Mouse (Mus musculus) heart, postnatal 0 days (tissue): ENCODE measurements around the gene Col9a1. TPM values are rescaled to one million over a fixed set of nuclear protein-coding genes. Genes with fewer than 3 reads are reported as not detected.

ENCODE experiments used
- ATAC-seq: fragments of 200-750 bp; cut with Nextera tagmentation; 2 replicates; pipeline ENCODE4 v1.8.0; 2017; ENCODE audit warnings: low read depth, moderate number of reproducible peaks, moderate library complexity; ENCODE audit not compliant: insufficient read depth
- DNase-seq: peaks from one replicate; pipeline ENCODE4 v3.0.0-alpha.2; 2016; ENCODE audit warnings: low spot score
- H3K27ac ChIP-seq: fragments of 300-500 bp; sonication (generic); 2 replicates; pipeline ENCODE4 v1.5.1; 2014; ENCODE audit warnings: low read depth, mild to moderate bottlenecking
- H3K27me3 ChIP-seq: fragments of 300-500 bp; sonication (generic); 2 replicates; pipeline ENCODE4 v1.6.1; 2014; ENCODE audit warnings: low read length, mixed read lengths; ENCODE audit not compliant: control insufficient read depth, insufficient read depth
- H3K36me3 ChIP-seq: fragments of 300-500 bp; sonication (generic); replicated peaks from 2 replicates; pipeline ENCODE4 v1.6.1; 2014; ENCODE audit warnings: low read length, mixed read lengths; ENCODE audit not compliant: control insufficient read depth, insufficient read depth
- H3K4me1 ChIP-seq: fragments of 300-500 bp; sonication (generic); 2 replicates; pipeline ENCODE4 v1.6.1; 2014; ENCODE audit warnings: antibody characterized with exemption; ENCODE audit not compliant: control insufficient read depth, insufficient read depth
- H3K4me2 ChIP-seq: fragments of 300-500 bp; sonication (generic); 2 replicates; pipeline ENCODE4 v1.6.1; 2014; ENCODE audit warnings: low read depth, mild to moderate bottlenecking, low read length, moderate library complexity
- H3K4me3 ChIP-seq: fragments of 300-500 bp; sonication (generic); 2 replicates; pipeline ENCODE4 v1.5.1; 2014; ENCODE audit warnings: low read depth, low read length
- H3K9ac ChIP-seq: fragments of 300-500 bp; sonication (generic); replicated peaks from 2 replicates; pipeline ENCODE4 v1.6.1; 2014; ENCODE audit warnings: low read depth, low read length, mixed read lengths
- H3K9me3 ChIP-seq: fragments of 300-500 bp; sonication (generic); replicated peaks from 2 replicates; pipeline ENCODE4 v1.6.1; 2016; ENCODE audit warnings: low read length; ENCODE audit not compliant: control insufficient read depth
- CTCF ChIP-seq: IDR thresholded peaks from 2 replicates; pipeline ENCODE4 v1.5.1; 2016; ENCODE audit warnings: antibody characterized with exemption, control low read depth, low read depth
- EP300 ChIP-seq: IDR thresholded peaks from 2 replicates; pipeline ENCODE4 v1.6.1; 2016; ENCODE audit warnings: antibody characterized with exemption, low read depth
- WGBS: fragments of 180-500 bp; shearing (Covaris S2); extraction: QIAGEN DNeasy Blood & Tissue Kit; methylation state at CpG from one replicate; pipeline ENCODE4 v1.1.7; 2014; 5-methylcytosine and 5-hydroxymethylcytosine counted together
- polyA plus RNA-seq: library from polyadenylated mRNA; unstranded; fragments of >200 nt; fragmentation: Nextera tagmentation; extraction: Ambion mirVana; gene quantifications from 2 replicates; pipeline ENCODE4 v1.2.1, GENCODE M21; 2015
- total RNA-seq: library from RNA; depleted of rRNA; stranded (reverse); fragments of >200 nt; gene quantifications from 2 replicates; pipeline ENCODE4 v1.2.3, GENCODE M21; 2014; ENCODE audit warnings: low replicate concordance

The Col9a1 gene
- total and polyA plus RNA-seq, 2 experiments from 2014 or later, result 1.3 to 1.4 TPM

- H3K4me3 ChIP-seq, result no peak overlapping the region
- H3K27me3 ChIP-seq, result no peaks in the 10 kb centered on the region
- H3K27ac ChIP-seq, result no peak overlapping the region
- H3K4me2 ChIP-seq, result no peak overlapping the region
- 81% methylated on average over 8 of the region's 8 CpGs for WGBS
- ATAC-seq, result no peak
- DNase-seq, result no peak
- no peaks in the 10 kb centered on the region for H3K9me3 ChIP-seq
- no peak for TF ChIP-seq EP300
- no peak for TF ChIP-seq CTCF
- H3K4me1 ChIP-seq, result no peaks in the 10 kb centered on the region
- no peak overlapping the region for H3K9ac ChIP-seq
- no peaks in the 10 kb centered on the region for H3K36me3 ChIP-seq
Measured at GRCm38 (mm10) chr1:24143504-24143903, 33.9 kb upstream of the Col9a1 start.

GRCm38 (mm10) chr1:24157751-24158150, 19.7 kb upstream of the Col9a1 start:
- DNase-seq (no peak), ATAC-seq (no peak)
- H3K27ac ChIP-seq, result no peak overlapping the region
- no peaks in the 10 kb centered on the region for H3K9me3 ChIP-seq
- H3K4me2 ChIP-seq, result no peak overlapping the region
- no peak for TF ChIP-seq EP300
- no peak for TF ChIP-seq CTCF
- WGBS, result 88% methylated on average over 5 of the region's 5 CpGs
- no peaks in the 10 kb centered on the region for H3K27me3 ChIP-seq
- H3K36me3 ChIP-seq, result no peaks in the 10 kb centered on the region
- no peak overlapping the region for H3K9ac ChIP-seq
- no peaks in the 10 kb centered on the region for H3K4me1 ChIP-seq
- H3K4me3 ChIP-seq, result no peak overlapping the region

- DNase-seq, result no peak
- Histone ChIP-seq H3K27me3 (no peaks in the 10 kb centered on the region), H3K9me3 (no peaks in the 10 kb centered on the region)
Measured at GRCm38 (mm10) chr1:24169410-24169809, 8.0 kb upstream of the Col9a1 start.

GRCm38 (mm10) chr1:24171205-24171866, 6.1 kb upstream of the Col9a1 start:
- Histone ChIP-seq H3K27ac (no peak overlapping the region), H3K4me2 (no peak overlapping the region), H3K4me3 (no peak overlapping the region), H3K27me3 (no peaks in the 10 kb centered on the region), H3K9ac (no peak overlapping the region), H3K4me1 (no peaks in the 10 kb centered on the region), H3K36me3 (no peaks in the 10 kb centered on the region), H3K9me3 (no peaks in the 10 kb centered on the region)
- ATAC-seq, result no peak
- under 1% methylated on average over 4 of the region's 4 CpGs for WGBS
- TF ChIP-seq CTCF (peak; percentile 84), EP300 (no peak)
- DNase-seq, result peak; percentile 57

More at GRCm38 (mm10) chr1:24169410-24169809, 8.0 kb upstream of the Col9a1 start:
- no peak overlapping the region for H3K4me3 ChIP-seq
- no peak overlapping the region for H3K4me2 ChIP-seq
- no peak overlapping the region for H3K9ac ChIP-seq
- 29% methylated on average over 6 of the region's 6 CpGs for WGBS
- H3K27ac ChIP-seq, result no peak overlapping the region
- H3K36me3 ChIP-seq, result no peaks in the 10 kb centered on the region
- TF ChIP-seq EP300 (no peak), CTCF (no peak)
- no peaks in the 10 kb centered on the region for H3K4me1 ChIP-seq
- no peak for ATAC-seq

GRCm38 (mm10) chr1:24171898-24172297, 5.5 kb upstream of the Col9a1 start:
- ATAC-seq (no peak), DNase-seq (no peak)
- no peaks in the 10 kb centered on the region for H3K27me3 ChIP-seq
- no peaks in the 10 kb centered on the region for H3K9me3 ChIP-seq
- H3K4me2 ChIP-seq, result no peak overlapping the region
- TF ChIP-seq EP300, result no peak
- TF ChIP-seq CTCF, result no peak
- no peaks in the 10 kb centered on the region for H3K4me1 ChIP-seq
- no peak overlapping the region for H3K4me3 ChIP-seq
- H3K9ac ChIP-seq, result no peak overlapping the region
- 25% methylated on average over 1 of the region's 1 CpGs for WGBS
- H3K36me3 ChIP-seq, result no peaks in the 10 kb centered on the region
- no peak overlapping the region for H3K27ac ChIP-seq

GRCm38 (mm10) chr1:24172656-24173055, 4.8 kb upstream of the Col9a1 start:
- Histone ChIP-seq H3K9me3 (no peaks in the 10 kb centered on the region), H3K4me2 (no peak overlapping the region), H3K27ac (no peak overlapping the region), H3K36me3 (no peaks in the 10 kb centered on the region), H3K9ac (no peak overlapping the region), H3K27me3 (no peaks in the 10 kb centered on the region), H3K4me1 (no peaks in the 10 kb centered on the region), H3K4me3 (no peak overlapping the region)
- no peak for TF ChIP-seq CTCF
- no peak for TF ChIP-seq EP300
- no peak for ATAC-seq
- DNase-seq, result no peak
- WGBS, result 52% methylated on average over 3 of the region's 3 CpGs
